Mouse (Mus musculus): ENCODE measurements around the gene Hacd4. TPM values are rescaled to one million over a fixed set of nuclear protein-coding genes. Genes with fewer than 3 reads are reported as not detected.

Gene Hacd4
- polyA plus RNA-seq, 1 experiment from 2014 or later, result 3.5 TPM

GRCm38 (mm10) chr4:88372293-88373224 is 66.2 kb downstream of the Hacd4 start:
- Histone ChIP-seq H3K4me1 (no peaks in the 10 kb centered on the region), H3K9me3 (no peaks in the 10 kb centered on the region), H3K4me3 (no peak overlapping the region), H3K27me3 (replicated peaks; ENCODE audit: low read depth, poor library complexity, severe bottlenecking) (no peaks in the 10 kb centered on the region), H3K27ac (replicated peaks) (peak overlapping the region; percentile 40; the same call in 1 of the 2 replicates), H3K36me3 (replicated peaks) (no peaks in the 10 kb centered on the region)
- no peak for DNase-seq (ENCODE audit: low spot score)
- 79% methylated on average over 18 of the region's 18 CpGs for WGBS

- Histone ChIP-seq H3K4me1 (no peaks in the 10 kb centered on the region), H3K9me3 (no peaks in the 10 kb centered on the region), H3K36me3 (replicated peaks) (no peaks in the 10 kb centered on the region), H3K4me3 (no peak overlapping the region), H3K27me3 (replicated peaks; ENCODE audit: low read depth, poor library complexity, severe bottlenecking) (no peaks in the 10 kb centered on the region), H3K27ac (replicated peaks) (no peak overlapping the region)
- DNase-seq (ENCODE audit: low spot score), result no peak
- whole genome bisulfite sequencing, result 92% methylated on average over 8 of the region's 8 CpGs
Observed at GRCm38 (mm10) chr4:88370819-88371218, 67.9 kb downstream of the Hacd4 start.

GRCm38 (mm10) chr4:88369951-88370350 is 68.8 kb downstream of the Hacd4 start:
- DNase-seq (ENCODE audit: low spot score), result no peak
- WGBS, result 95% methylated on average over 6 of the region's 6 CpGs
- H3K27me3 ChIP-seq (replicated peaks; ENCODE audit: low read depth, poor library complexity, severe bottlenecking), result no peaks in the 10 kb centered on the region
- no peak overlapping the region for H3K4me3 ChIP-seq
- no peak overlapping the region for H3K27ac ChIP-seq (replicated peaks)
- no peaks in the 10 kb centered on the region for H3K9me3 ChIP-seq
- H3K4me1 ChIP-seq, result no peaks in the 10 kb centered on the region
- H3K36me3 ChIP-seq (replicated peaks), result no peaks in the 10 kb centered on the region

- H3K9me3 ChIP-seq, result no peaks in the 10 kb centered on the region
- no peak overlapping the region for H3K27ac ChIP-seq (replicated peaks)
- no peak for DNase-seq (ENCODE audit: low spot score)
- no peaks in the 10 kb centered on the region for H3K27me3 ChIP-seq (replicated peaks; ENCODE audit: low read depth, poor library complexity, severe bottlenecking)
- WGBS, result 86% methylated on average over 3 of the region's 3 CpGs
- 0 out of 2 replicates have a peak, but pooled peaks cover 4% of the 10 kb centered on the region for H3K36me3 ChIP-seq (replicated peaks)
- peaks cover 8% of the 10 kb centered on the region for H3K4me1 ChIP-seq
- no peak overlapping the region for H3K4me3 ChIP-seq
Observed at GRCm38 (mm10) chr4:88357431-88357830, 81.3 kb downstream of the Hacd4 start.

- Histone ChIP-seq H3K27ac (replicated peaks) (no peak overlapping the region), H3K9me3 (no peaks in the 10 kb centered on the region), H3K4me1 (peaks cover 8% of the 10 kb centered on the region), H3K4me3 (no peak overlapping the region), H3K27me3 (replicated peaks; ENCODE audit: low read depth, poor library complexity, severe bottlenecking) (no peaks in the 10 kb centered on the region), H3K36me3 (replicated peaks) (0 out of 2 replicates have a peak, but pooled peaks cover 4% of the 10 kb centered on the region)
- 68% methylated on average over 2 of the region's 2 CpGs for WGBS
- no peak for DNase-seq (ENCODE audit: low spot score)
Observed at GRCm38 (mm10) chr4:88356652-88357051, 82.1 kb downstream of the Hacd4 start.

- 3% methylated on average over 4 of the region's 4 CpGs for WGBS
- Histone ChIP-seq H3K9me3 (no peaks in the 10 kb centered on the region), H3K27ac (replicated peaks) (no peak overlapping the region), H3K4me3 (no peak overlapping the region), H3K36me3 (replicated peaks) (no peaks in the 10 kb centered on the region), H3K27me3 (replicated peaks; ENCODE audit: low read depth, poor library complexity, severe bottlenecking) (no peaks in the 10 kb centered on the region), H3K4me1 (peaks cover 10% of the 10 kb centered on the region)
- DNase-seq (ENCODE audit: low spot score), result peak; percentile 74
Observed at GRCm38 (mm10) chr4:88350910-88351309, 87.8 kb downstream of the Hacd4 start.

Other genes with a start within 250 kb of the Hacd4 start
- gene Ifnb1, start 83.8 kb upstream of the Hacd4 start, polyA plus RNA-seq (2016; fragmentation: Nextera tagmentation; extraction: Ambion mirVana), result not detected in 2 replicates
- gene Ifna15, start 119.3 kb upstream of the Hacd4 start, polyA plus RNA-seq (2016; fragmentation: Nextera tagmentation; extraction: Ambion mirVana), result not detected in 2 replicates
- not detected in 2 replicates for gene Ifna14, start 132.9 kb upstream of the Hacd4 start, polyA plus RNA-seq (2016; fragmentation: Nextera tagmentation; extraction: Ambion mirVana)
- gene Ifna9, start 153.5 kb upstream of the Hacd4 start, polyA plus RNA-seq (2016; fragmentation: Nextera tagmentation; extraction: Ambion mirVana), result not detected in 2 replicates
- gene Ifna12, start 164.4 kb upstream of the Hacd4 start, polyA plus RNA-seq (2016; fragmentation: Nextera tagmentation; extraction: Ambion mirVana), result not detected in 2 replicates
- not detected in 2 replicates for gene C87499, start 195.5 kb upstream of the Hacd4 start, polyA plus RNA-seq (2016; fragmentation: Nextera tagmentation; extraction: Ambion mirVana)
- gene Ifna13, start 205.5 kb upstream of the Hacd4 start, polyA plus RNA-seq (2016; fragmentation: Nextera tagmentation; extraction: Ambion mirVana), result not detected in 2 replicates
- gene Ifna16, start 238.0 kb upstream of the Hacd4 start, polyA plus RNA-seq (2016; fragmentation: Nextera tagmentation; extraction: Ambion mirVana), result not detected in 2 replicates
- gene Ifna2, start 245.0 kb upstream of the Hacd4 start, polyA plus RNA-seq (2016; fragmentation: Nextera tagmentation; extraction: Ambion mirVana), result not detected in 2 replicates

All from embryonic facial prominence, embryonic 10.5 days (tissue).